Comparison of ENCODE assay signal across 25 mouse cellular contexts in genomic region chr8:127715097-127715496, GRCm38 (mm10).
DNase-seq lines count a peak whose midpoint lies in the region; ATAC-seq and TF ChIP-seq lines count a peak whose summit lies in the region.
"Had no signal": no experiment of that assay in that cellular context is flagged by ENCODE, and none has a peak within 500 bp of the region (broad histone marks: within the 10 kb centered on the region; RNA-seq: fewer than 3 reads in every experiment).

No protein-coding gene starts in this region.

- H3K4me3 ChIP-seq in C2C12 (ENCODE audit: insufficient read depth, poor library complexity, severe bottlenecking): no peak overlapping the region
- H3K4me3 ChIP-seq: embryonic facial prominence, embryonic 13.5 days; embryonic facial prominence, embryonic 15.5 days; erythroblast, embryonic 14.5 days; forebrain, embryonic 10.5 days; forebrain, embryonic 12.5 days had no signal

- peak; percentile 53 for ATAC-seq in megakaryocyte, adult 5-6 weeks (ENCODE audit: poor library complexity, severe bottlenecking)
- ATAC-seq: activated CD4-positive, CD25-positive, alpha-beta regulatory T cell, adult 4 months; forebrain, embryonic 14.5 days; forebrain, embryonic 16.5 days; Patski had no signal

- peak; percentile 14 for DNase-seq in 416B (ENCODE audit: low read depth)
- no peak for DNase-seq in left cerebral cortex, postnatal 25 days (ENCODE audit: low spot score in 2 of 2)
- DNase-seq in MN1 (ENCODE audit: low spot score): no peak
- DNase-seq in urinary bladder, postnatal 36 days (ENCODE audit: low spot score in 2 of 2): no peak
- DNase-seq: adrenal gland, adult 8-10 months; adrenal gland, postnatal 14 days; adrenal gland, postnatal 36 days; B cell, adult 2 months; cerebellum, adult 11-12 months; cerebellum, adult 2 months; cerebellum, adult 9-10 months; cerebellum, postnatal 10 days; cerebellum, postnatal 25 days; embryo, embryonic 11 days had no signal

- H3K79me3 ChIP-seq in C2C12 (ENCODE audit: low read depth): no peaks in the 10 kb centered on the region

- H3K27me3 ChIP-seq in C2C12 (ENCODE audit: control insufficient read depth, insufficient read depth, insufficient read length): no peaks in the 10 kb centered on the region
- H3K27me3 ChIP-seq: embryonic facial prominence, embryonic 13.5 days; embryonic facial prominence, embryonic 15.5 days; Patski had no signal

- intact Hi-C loops in left cerebral cortex, postnatal 25 days (cut with DNase I): no loop called here

- H3K36me3 ChIP-seq in C2C12 (ENCODE audit: control insufficient read depth, insufficient read depth): no peaks in the 10 kb centered on the region
- H3K36me3 ChIP-seq: embryonic facial prominence, embryonic 13.5 days; embryonic facial prominence, embryonic 15.5 days; forebrain, embryonic 10.5 days; forebrain, embryonic 12.5 days had no signal

- H3K79me2 ChIP-seq in C2C12 (ENCODE audit: control insufficient read depth, insufficient read depth): no peaks in the 10 kb centered on the region

- no peak for TF ChIP-seq CTCF in C2C12 (IDR thresholded peaks at IDR 0.05; ENCODE audit: control insufficient read depth, insufficient read depth, insufficient read length)

- no peak overlapping the region for H3ac ChIP-seq in C2C12 (ENCODE audit: control insufficient read depth, insufficient read length, low read depth)

TF ChIP-seq in C2C12, 6 proteins besides CTCF, POLR2A, EP300 and RAD21:
- TF ChIP-seq MYOD1 (IDR thresholded peaks at IDR 0.05; ENCODE audit: control insufficient read depth, insufficient read length, low read depth) (no peak), MYOG (IDR thresholded peaks at IDR 0.05; ENCODE audit: control insufficient read depth, extremely low read depth, insufficient read length) (no peak), CEBPB (IDR thresholded peaks at IDR 0.05; ENCODE audit: low read depth) (peak; percentile 21), USF1 (IDR thresholded peaks at IDR 0.05; ENCODE audit: low read depth) (no peak), FOSL1 (IDR thresholded peaks at IDR 0.05; ENCODE audit: insufficient read depth, low read length, poor library complexity, severe bottlenecking) (no peak), MAX (IDR thresholded peaks at IDR 0.05) (no peak)
